ENCODE assay signal across 8 mouse cellular contexts in genomic region chr12:54655292-54656038, GRCm38 (mm10). TPM values are rescaled to one million over a fixed set of nuclear protein-coding genes. Genes with fewer than 3 reads are reported as not detected.
A peak's percentile ranks its signal among the peaks of the same experiment; 100 is the strongest.
DNase-seq lines count a peak whose midpoint lies in the region; ATAC-seq and TF ChIP-seq lines count a peak whose summit lies in the region.

No protein-coding gene starts in this region.

- peak overlapping the region; percentile 76 for H3K4me3 ChIP-seq in thymus, adult 2 months (ENCODE audit: control insufficient read depth, insufficient read depth, low read length)
- H3K4me3 ChIP-seq in hindbrain, postnatal 0 days (ENCODE audit: low read length), result peak overlapping the region; percentile 66

- peaks cover 20% of the 10 kb centered on the region for H3K4me1 ChIP-seq in thymus, adult 2 months (replicated peaks; ENCODE audit: control insufficient read depth, insufficient read depth, low read length)
- peaks cover 5% of the 10 kb centered on the region; the same call in 1 of the 2 replicates for H3K4me1 ChIP-seq in hindbrain, postnatal 0 days (ENCODE audit: insufficient read depth, low read length)

- WGBS in thymus, adult 2 months, result 6% methylated on average over 16 of the region's 16 CpGs
- WGBS in hindbrain, postnatal 0 days, result 19% methylated on average over 16 of the region's 16 CpGs

- DNase-seq in embryo, embryonic 10.5 days (ENCODE audit: low spot score), result peak; percentile 39
- no peak for DNase-seq in embryo, embryonic 11 days
- DNase-seq in thymus, adult 2 months, result peak; percentile 9
- no peak for DNase-seq in thymus, postnatal 4 days
- no peak for DNase-seq in hindbrain, postnatal 0 days (ENCODE audit: low spot score)
- peak; percentile 15 for DNase-seq in neural tube, embryonic 10.5 days (ENCODE audit: extremely low spot score, low spot score)
- no peak for DNase-seq in left cerebral cortex, adult 8-10 months (ENCODE audit: low spot score in 2 of 2)
- DNase-seq in right cerebral cortex, postnatal 14 days, result no peak

- H3K9ac ChIP-seq in hindbrain, postnatal 0 days (replicated peaks; ENCODE audit: low read length), result peak overlapping the region; percentile 81

- no peaks in the 10 kb centered on the region for H3K27me3 ChIP-seq in thymus, adult 2 months (ENCODE audit: control insufficient read depth, insufficient read depth, low read length)
- no peaks in the 10 kb centered on the region for H3K27me3 ChIP-seq in hindbrain, postnatal 0 days (ENCODE audit: insufficient read depth, low read length)

- H3K36me3 ChIP-seq in thymus, adult 2 months (ENCODE audit: control insufficient read depth, insufficient read depth, low read length), result no peaks in the 10 kb centered on the region
- H3K36me3 ChIP-seq in hindbrain, postnatal 0 days (ENCODE audit: insufficient read depth, low read length), result no peaks in the 10 kb centered on the region

- H3K27ac ChIP-seq in thymus, adult 2 months (ENCODE audit: control insufficient read depth, insufficient read depth, low read length), result no peak overlapping the region
- peak overlapping the region; percentile 86 for H3K27ac ChIP-seq in hindbrain, postnatal 0 days

- TF ChIP-seq CTCF in thymus, adult 2 months (IDR thresholded peaks at IDR 0.05; ENCODE audit: borderline replicate concordance, control insufficient read depth, extremely low read depth, insufficient read depth, low read length, poor library complexity), result no peak
- no peak for TF ChIP-seq CTCF in hindbrain, postnatal 0 days (IDR thresholded peaks at IDR 0.05; ENCODE audit: low read depth)

- TF ChIP-seq POLR2A in thymus, adult 2 months (IDR thresholded peaks at IDR 0.05; ENCODE audit: control insufficient read depth, extremely low read depth, insufficient read depth, low read length, poor library complexity), result no peak

- peak overlapping the region; percentile 71 for H3K4me2 ChIP-seq in hindbrain, postnatal 0 days (ENCODE audit: low read depth, low read length)

- no peak for ATAC-seq in hindbrain, postnatal 0 days

- H3K9me3 ChIP-seq in hindbrain, postnatal 0 days (ENCODE audit: low read length), result no peaks in the 10 kb centered on the region

RNA-seq across cellular contexts. Expression of gene Sptssa, which starts 0.9 kb away (rescaled TPM):
- 92.1 and 97.8 TPM in 2 replicates for polyA plus RNA-seq in thymus, adult 2 months (2012; rRNA removed)
- 51.9 and 66.0 TPM in 2 replicates for total RNA-seq in hindbrain, postnatal 0 days (2014; rRNA removed)
- polyA plus RNA-seq in hindbrain, postnatal 0 days (2015; fragmentation: Nextera tagmentation; extraction: Ambion mirVana), result 222 and 227 TPM in 2 replicates
- 10 to 100 TPM; 25.7 to 28.2 (median 27.2) TPM for total RNA-seq in left cerebral cortex, adult 8-10 months (2022)

RNA-seq across cellular contexts. Expression of gene Eapp, which starts 40.2 kb away (rescaled TPM):
- 8.8 and 12.5 TPM in 2 replicates for polyA plus RNA-seq in thymus, adult 2 months (2012; rRNA removed)
- 18.0 and 19.0 TPM in 2 replicates for total RNA-seq in hindbrain, postnatal 0 days (2014; rRNA removed)
- polyA plus RNA-seq in hindbrain, postnatal 0 days (2015; fragmentation: Nextera tagmentation; extraction: Ambion mirVana), result 95.3 and 96.2 TPM in 2 replicates
- total RNA-seq in left cerebral cortex, adult 8-10 months (2022), result 10 to 100 TPM; 30.5 to 34.3 (median 32.0) TPM

Comparison
In these comparisons a context has a peak if more than half of its experiments do, and no peak if none do; other contexts are left out.
1. DNase-seq: peak in embryo, embryonic 10.5 days (single experiment), thymus, adult 2 months (single experiment) and neural tube, embryonic 10.5 days (single experiment); none in embryo, embryonic 11 days (single experiment), thymus, postnatal 4 days (single experiment), hindbrain, postnatal 0 days (single experiment), left cerebral cortex, adult 8-10 months (0 of 2) and right cerebral cortex, postnatal 14 days (single experiment).